Mouse (Mus musculus) spleen, adult 2 months (tissue): Measurements from ENCODE around the gene Tia1. TPM values are rescaled to one million over a fixed set of nuclear protein-coding genes. Genes with fewer than 3 reads are reported as not detected.

ENCODE experiments used
- DNase-seq, 2 experiments: peaks; one replicate each; pipeline versions ENCODE4 v3.0.0 to v3.0.0-alpha.2; 2012 to 2021; ENCODE audit warnings: low spot score in 2 of 2, low read depth in 1 of 2
- H3K27ac ChIP-seq: fragments of 200-500 bp; 2 replicates; pipeline ENCODE4 v1.5.1; 2012; ENCODE audit warnings: low read length, inconsistent platforms; ENCODE audit not compliant: insufficient read depth
- H3K27me3 ChIP-seq: fragments of 200-500 bp; 2 replicates; pipeline ENCODE4 v1.6.1; 2012; ENCODE audit warnings: mild to moderate bottlenecking, moderate library complexity, low read length, inconsistent platforms; ENCODE audit not compliant: control insufficient read depth, insufficient read depth
- H3K36me3 ChIP-seq: fragments of 200-500 bp; 2 replicates; pipeline ENCODE4 v1.6.1; 2012; ENCODE audit warnings: mild to moderate bottlenecking, low read length, inconsistent platforms; ENCODE audit not compliant: control insufficient read depth, insufficient read depth
- H3K4me1 ChIP-seq: fragments of 200-500 bp; 2 replicates; pipeline ENCODE4 v1.6.1; 2011; ENCODE audit warnings: inconsistent platforms; ENCODE audit not compliant: control insufficient read depth, insufficient read depth, insufficient read length
- H3K4me3 ChIP-seq: fragments of 200-500 bp; 2 replicates; pipeline ENCODE4 v1.5.1; 2011; ENCODE audit warnings: mild to moderate bottlenecking, inconsistent platforms; ENCODE audit not compliant: insufficient read depth, insufficient read length; ENCODE audit errors: extremely low read depth
- CTCF ChIP-seq: fragments of 200-500 bp; IDR thresholded peaks from 2 replicates; pipeline ENCODE4 v1.5.1; 2011; ENCODE audit warnings: mild to moderate bottlenecking, inconsistent platforms; ENCODE audit not compliant: insufficient read depth, insufficient read length, insufficient replicate concordance; ENCODE audit errors: extremely low read depth
- POLR2A ChIP-seq: fragments of 200-500 bp; IDR thresholded peaks from 2 replicates; pipeline ENCODE4 v1.6.1; 2011; ENCODE audit warnings: low read depth, low read length, inconsistent platforms
- WGBS: fragments of 180-500 bp; shearing (Covaris S2); methylation state at CpG from one replicate; pipeline ENCODE4 v1.1.7; 2018; 5-methylcytosine and 5-hydroxymethylcytosine counted together
- polyA plus RNA-seq: library from polyadenylated mRNA; depleted of rRNA; stranded (reverse); fragments of >200 nt; gene quantifications from 2 replicates; pipeline ENCODE4 v1.2.3, GENCODE M21; 2012; rRNA removed

The Tia1 gene
- 15.4 and 15.9 TPM in 2 replicates for polyA plus RNA-seq

GRCm38 (mm10) chr6:86404100-86404861 lies at the start of gene Tia1:
Gene Tia1 (plus strand): TSS chr6:86404219.
- DNase-seq, result peak; percentile 93 to 95
- TF ChIP-seq POLR2A, result no peak
- no peak for TF ChIP-seq CTCF
- WGBS, result under 1% methylated on average over 61 of the region's 62 CpGs

GRCm38 (mm10) chr6:86354948-86355347 lies 49.1 kb upstream of the Tia1 start:
- Histone ChIP-seq H3K27me3 (no peaks in the 10 kb centered on the region), H3K36me3 (no peaks in the 10 kb centered on the region), H3K27ac (no peak overlapping the region), H3K4me1 (no peaks in the 10 kb centered on the region), H3K4me3 (no peak overlapping the region)
- 86% methylated on average over 3 of the region's 3 CpGs for WGBS
- no peak for DNase-seq
- TF ChIP-seq CTCF, result no peak

More at GRCm38 (mm10) chr6:86404100-86404861, at the start of gene Tia1:
- H3K27me3 ChIP-seq, result no peaks in the 10 kb centered on the region
- peaks cover 3% of the 10 kb centered on the region; the same call in 1 of the 2 replicates for H3K36me3 ChIP-seq
- peak within 1 kb of the TSS; percentile 90 for H3K27ac ChIP-seq
- H3K4me1 ChIP-seq, result peaks cover 3% of the 10 kb centered on the region; the same call in 1 of the 2 replicates
- peak within 1 kb of the TSS; percentile 88 for H3K4me3 ChIP-seq

GRCm38 (mm10) chr6:86356956-86357355 lies 47.1 kb upstream of the Tia1 start:
- Histone ChIP-seq H3K4me3 (no peak overlapping the region), H3K36me3 (no peaks in the 10 kb centered on the region), H3K4me1 (no peaks in the 10 kb centered on the region), H3K27ac (no peak overlapping the region), H3K27me3 (no peaks in the 10 kb centered on the region)
- WGBS, result 42% methylated on average over 9 of the region's 9 CpGs
- TF ChIP-seq POLR2A (no peak), CTCF (no peak)
- DNase-seq, result no peak

- WGBS, result 72% methylated on average over 7 of the region's 7 CpGs
- Histone ChIP-seq H3K4me3 (no peak overlapping the region), H3K27me3 (no peaks in the 10 kb centered on the region), H3K36me3 (no peaks in the 10 kb centered on the region), H3K27ac (no peak overlapping the region), H3K4me1 (no peaks in the 10 kb centered on the region)
- no peak for TF ChIP-seq POLR2A
- DNase-seq, result no peak
These were observed 43.3 kb upstream of the Tia1 start for GRCm38 (mm10) chr6:86360691-86361090.

- Histone ChIP-seq H3K27ac (no peak overlapping the region), H3K27me3 (no peaks in the 10 kb centered on the region), H3K36me3 (no peaks in the 10 kb centered on the region), H3K4me3 (no peak overlapping the region), H3K4me1 (peaks cover 3% of the 10 kb centered on the region; the same call in 1 of the 2 replicates)
- no peak for TF ChIP-seq CTCF
- no peak for TF ChIP-seq POLR2A
- no peak for DNase-seq
- WGBS, result 92% methylated on average over 7 of the region's 7 CpGs
These were observed 42.6 kb upstream of the Tia1 start for GRCm38 (mm10) chr6:86361373-86361772.

DNA sequence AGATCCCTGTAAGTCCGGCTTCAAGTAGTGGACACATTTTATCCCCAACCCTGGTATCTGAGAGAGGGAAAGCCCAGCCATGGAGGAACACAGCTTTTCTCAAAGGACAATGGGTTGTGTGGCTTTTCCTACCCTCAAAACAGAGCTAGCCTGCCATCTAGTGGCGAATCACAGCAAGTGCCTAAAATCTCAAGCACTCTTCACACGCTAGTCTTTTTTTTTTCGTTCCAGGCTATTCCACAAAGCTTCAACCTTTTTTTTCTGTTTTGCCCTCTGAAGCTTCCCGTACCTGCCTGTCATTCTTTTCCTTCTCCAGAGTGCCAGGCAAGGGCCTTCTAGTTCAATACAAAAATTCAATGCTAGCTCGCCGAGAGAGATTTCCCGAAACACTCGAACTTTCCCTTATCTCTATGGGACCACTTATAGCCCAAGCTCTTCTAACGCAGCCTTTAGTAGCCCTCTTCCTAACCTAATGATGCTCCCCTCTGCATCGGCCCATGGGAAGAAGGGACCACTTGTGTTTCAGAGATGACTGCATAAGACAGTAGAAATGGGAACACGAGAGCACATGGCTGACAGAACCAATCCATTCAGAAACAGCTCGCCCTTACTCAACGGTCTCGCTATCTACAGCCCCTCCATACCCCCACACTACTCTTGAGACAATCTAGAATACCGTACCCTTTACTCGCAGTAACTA lies 39.4 kb upstream of the Tia1 start:
- peak; percentile 53 to 69 for DNase-seq
- TF ChIP-seq POLR2A (no peak), CTCF (peak; percentile 74; the same call in 1 of the 2 replicates)
- H3K27me3 ChIP-seq, result no peaks in the 10 kb centered on the region
- 0 out of 2 replicates have a peak overlapping the region, but pooled peaks have one; percentile 24 for H3K27ac ChIP-seq
- WGBS, result under 1% methylated on average over 17 of the region's 17 CpGs
- H3K4me3 ChIP-seq, result peak overlapping the region; percentile 67
- 0 out of 2 replicates have a peak, but pooled peaks cover 1% of the 10 kb centered on the region for H3K36me3 ChIP-seq
- peaks cover 3% of the 10 kb centered on the region; the same call in 1 of the 2 replicates for H3K4me1 ChIP-seq
